Mouse (Mus musculus) heart, adult 2 months (tissue): ENCODE data around the gene Fastkd1. TPM values are rescaled to one million over a fixed set of nuclear protein-coding genes. Genes with fewer than 3 reads are reported as not detected.

Experiments
- DNase-seq, 2 experiments: peaks; one replicate each; pipeline ENCODE4 v3.0.0; 2021
- H3K27ac ChIP-seq: fragments of 200-600 bp; 2 replicates; pipeline ENCODE4 v1.8.1; 2022
- H3K27me3 ChIP-seq: fragments of 200-500 bp; 2 replicates; pipeline ENCODE4 v1.6.1; 2012; ENCODE audit warnings: mild to moderate bottlenecking, low read length, inconsistent platforms, mixed read lengths; ENCODE audit not compliant: control insufficient read depth, insufficient read depth
- H3K36me3 ChIP-seq: fragments of 200-500 bp; 2 replicates; pipeline ENCODE4 v1.6.1; 2012; ENCODE audit warnings: low read length, inconsistent platforms; ENCODE audit not compliant: control insufficient read depth, insufficient read depth
- H3K4me1 ChIP-seq: fragments of 200-500 bp; 2 replicates; pipeline ENCODE4 v1.6.1; 2011; ENCODE audit warnings: low read length; ENCODE audit not compliant: control insufficient read depth, insufficient read depth
- H3K4me3 ChIP-seq: fragments of 200-600 bp; 2 replicates; pipeline ENCODE4 v1.8.1; 2022
- H3K79me2 ChIP-seq: fragments of 200-500 bp; replicated peaks from 2 replicates; pipeline ENCODE4 v1.6.1; 2012; ENCODE audit warnings: mild to moderate bottlenecking, inconsistent platforms, low read length, moderate library complexity, mixed read lengths; ENCODE audit not compliant: control insufficient read depth, insufficient read depth
- H3K9ac ChIP-seq: fragments of 200-500 bp; 2 replicates; pipeline ENCODE4 v1.6.1; 2012; ENCODE audit warnings: low read depth, mild to moderate bottlenecking, control low read depth, inconsistent platforms, low read length, mixed read lengths
- CTCF ChIP-seq: fragments of 200-600 bp; IDR thresholded peaks from 2 replicates; pipeline ENCODE4 v1.8.1; 2022; ENCODE audit warnings: antibody characterized with exemption, mild to moderate bottlenecking, moderate library complexity
- EP300 ChIP-seq: fragments of 200-500 bp; IDR thresholded peaks from 2 replicates; pipeline ENCODE4 v1.6.1; 2011; ENCODE audit warnings: low read depth, low read length, control low read depth; ENCODE audit not compliant: insufficient read depth
- POLR2A ChIP-seq: fragments of 200-500 bp; IDR thresholded peaks from 2 replicates; pipeline ENCODE4 v1.6.1; 2011; ENCODE audit warnings: mild to moderate bottlenecking, low read depth, low read length, control low read depth; ENCODE audit not compliant: insufficient read depth
- WGBS: fragments of 180-500 bp; shearing (Covaris S2); methylation state at CpG from one replicate; pipeline ENCODE4 v1.1.7; 2018; 5-methylcytosine and 5-hydroxymethylcytosine counted together
- intact Hi-C: fragments of 180-260 bp; cut with DNase I; formaldehyde crosslinking; loops from one replicate; pipeline ENCODE4 v1.15.1; 2025
- polyA plus RNA-seq: library from polyadenylated mRNA; depleted of rRNA; stranded (reverse); fragments of >200 nt; gene quantifications from 2 replicates; pipeline ENCODE4 v1.2.3, GENCODE M21; 2012
- total RNA-seq, 2 experiments: library from RNA; stranded (reverse); gene quantifications; 2 replicates each; pipeline ENCODE4 v1.2.3; 2021

Gene Fastkd1
- total and polyA plus RNA-seq, 3 experiments = 8.8 to 33.1 (median 27.1) TPM

- no peak for DNase-seq
- Histone ChIP-seq H3K36me3 (peaks cover 7% of the 10 kb centered on the region; the same call in 1 of the 2 replicates), H3K79me2 (no peaks in the 10 kb centered on the region; the same call in 1 of the 2 replicates), H3K27me3 (no peaks in the 10 kb centered on the region), H3K4me3 (peak within 1 kb of the TSS; percentile 73), H3K4me1 (no peaks in the 10 kb centered on the region; the same call in 1 of the 2 replicates), H3K27ac (peak within 1 kb of the TSS; percentile 94), H3K9ac (peak within 1 kb of the TSS; percentile 93)
- TF ChIP-seq EP300 (no peak), POLR2A (no peak), CTCF (no peak)
- intact Hi-C loops = loop anchor here (1.0 to 10.0 kb wide), 5 partner anchors 9 to 943 kb away; partner anchors contain the start of genes Ccdc173, Fastkd1, Gm26558 and Gorasp2
- WGBS = 5% methylated on average over 12 of the region's 12 CpGs
Measured at GRCm38 (mm10) chr2:69722273-69722649, 8.9 kb upstream of the Fastkd1 start, which contains the start of gene Ppig. TSS of gene Ppig (plus strand) at chr2:69722545.

DNA sequence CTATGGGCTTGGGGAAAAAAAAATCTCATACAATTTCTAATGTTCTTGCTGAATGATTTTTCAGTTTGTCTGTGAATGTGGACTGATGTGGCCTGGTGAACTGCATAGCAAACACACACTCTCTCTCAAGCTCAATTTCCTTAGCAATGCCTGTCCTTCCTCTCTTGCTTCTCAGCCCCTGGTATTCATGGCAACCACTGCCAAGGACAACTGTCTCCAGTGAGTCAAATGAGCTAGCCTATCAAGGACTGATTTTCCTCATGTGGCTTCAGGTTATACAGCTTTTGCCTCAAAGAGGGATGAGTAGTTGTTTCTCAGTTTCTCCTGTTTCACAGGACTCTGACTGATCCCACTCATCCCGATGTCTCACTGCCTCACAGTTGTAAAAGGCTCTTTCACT lies 5.8 kb upstream of the Fastkd1 start:
- Histone ChIP-seq H3K4me1 (no peaks in the 10 kb centered on the region; the same call in 1 of the 2 replicates), H3K4me3 (no peak overlapping the region), H3K27ac (no peak overlapping the region), H3K79me2 (no peaks in the 10 kb centered on the region), H3K9ac (no peak overlapping the region), H3K27me3 (no peaks in the 10 kb centered on the region), H3K36me3 (peaks cover 2% of the 10 kb centered on the region; the same call in 1 of the 2 replicates)
- intact Hi-C loops = no loop called here
- TF ChIP-seq CTCF (no peak), EP300 (no peak), POLR2A (no peak)
- 74% methylated on average over 1 of the region's 1 CpGs for WGBS
- no peak for DNase-seq

DNA sequence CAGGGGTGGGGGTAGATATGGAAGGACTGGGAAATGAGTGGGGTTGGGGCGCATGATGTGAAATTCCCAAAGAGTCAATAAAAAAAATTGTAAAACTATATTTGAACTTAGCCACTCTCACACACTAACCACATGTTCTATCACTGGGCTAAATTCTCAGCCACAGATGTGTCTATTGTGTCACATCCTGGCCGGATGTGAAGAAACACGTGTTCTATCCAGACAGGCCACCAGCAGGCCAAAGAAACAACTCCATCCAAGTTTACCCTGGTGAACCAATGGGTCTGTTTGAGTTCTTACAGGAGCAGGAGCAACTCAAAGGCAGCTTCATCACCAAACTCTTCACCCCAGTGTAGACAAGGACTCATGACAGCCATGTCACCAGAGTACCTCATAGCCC lies 3.2 kb upstream of the Fastkd1 start:
- intact Hi-C loops = no loop called here
- no peak overlapping the region for H3K9ac ChIP-seq
- 40% methylated on average over 3 of the region's 3 CpGs for WGBS

GRCm38 (mm10) chr2:69714126-69714525 lies 810 bp upstream of the Fastkd1 start:
- Histone ChIP-seq H3K4me3 (no peak overlapping the region), H3K9ac (no peak overlapping the region), H3K27ac (no peak overlapping the region), H3K4me1 (no peaks in the 10 kb centered on the region), H3K79me2 (no peaks in the 10 kb centered on the region), H3K27me3 (no peaks in the 10 kb centered on the region), H3K36me3 (no peaks in the 10 kb centered on the region)
- 80% methylated on average over 5 of the region's 5 CpGs for WGBS
- DNase-seq = no peak
- no peak for TF ChIP-seq EP300
- no peak for TF ChIP-seq POLR2A
- TF ChIP-seq CTCF = no peak
- intact Hi-C loops = loop anchor here (5.0 kb wide), 1 partner anchor 67 kb away; the partner anchor contains the start of gene Bbs5

More for the DNA sequence above, 3.2 kb upstream of the Fastkd1 start:
- Histone ChIP-seq H3K27me3 (no peaks in the 10 kb centered on the region), H3K4me1 (no peaks in the 10 kb centered on the region), H3K79me2 (no peaks in the 10 kb centered on the region), H3K36me3 (no peaks in the 10 kb centered on the region), H3K27ac (no peak overlapping the region), H3K4me3 (no peak overlapping the region)
- no peak for TF ChIP-seq EP300
- TF ChIP-seq POLR2A = no peak
- no peak for TF ChIP-seq CTCF
- no peak for DNase-seq

- H3K79me2 ChIP-seq = no peaks in the 10 kb centered on the region
- no peak for TF ChIP-seq POLR2A
- no peak for TF ChIP-seq CTCF
- TF ChIP-seq EP300 = no peak
- no peak overlapping the region for H3K9ac ChIP-seq
- no peaks in the 10 kb centered on the region for H3K36me3 ChIP-seq
- peak overlapping the region; percentile 99 for H3K4me3 ChIP-seq
- no peaks in the 10 kb centered on the region for H3K4me1 ChIP-seq
- 22% methylated on average over 4 of the region's 4 CpGs for WGBS
- no peak for DNase-seq
- intact Hi-C loops = loop anchor here (1.0 to 5.0 kb wide), 2 partner anchors 9 to 66 kb away; partner anchors contain the start of genes Bbs5 and Ppig
- no peaks in the 10 kb centered on the region for H3K27me3 ChIP-seq
- no peak overlapping the region; the same call in 1 of the 2 replicates for H3K27ac ChIP-seq
Measured at GRCm38 (mm10) chr2:69713626-69714014, 304 bp upstream of the Fastkd1 start.

DNA sequence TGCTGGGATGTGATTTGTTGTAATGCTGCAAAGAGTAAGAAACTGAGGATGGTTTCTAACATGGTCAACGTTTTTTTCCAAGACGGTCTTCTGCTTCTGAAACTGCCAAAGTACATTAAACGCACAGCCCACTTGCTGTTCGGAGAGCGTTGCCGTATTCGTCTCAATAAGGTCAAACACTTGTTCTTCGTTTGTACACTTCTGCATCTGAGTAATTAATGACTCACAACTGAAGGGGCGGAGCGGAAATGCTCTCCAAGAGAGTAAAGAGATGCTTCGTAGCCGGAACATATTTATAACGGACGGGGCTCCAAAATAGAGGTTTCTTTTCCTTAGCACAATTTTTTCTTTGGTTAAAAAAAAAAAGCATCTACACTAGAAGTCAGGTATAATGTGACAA lies 1.1 kb downstream of the Fastkd1 start:
- H3K27me3 ChIP-seq = no peaks in the 10 kb centered on the region
- intact Hi-C loops = loop anchor here (5.0 kb wide), 1 partner anchor 65 kb away; the partner anchor contains the start of gene Bbs5
- no peaks in the 10 kb centered on the region for H3K4me1 ChIP-seq
- peak overlapping the region; percentile 99 for H3K4me3 ChIP-seq
- TF ChIP-seq EP300 (no peak), POLR2A (no peak), CTCF (no peak)
- WGBS = 75% methylated on average over 14 of the region's 14 CpGs
- no peak overlapping the region; the same call in 1 of the 2 replicates for H3K27ac ChIP-seq
- DNase-seq = no peak
- H3K9ac ChIP-seq = no peak overlapping the region
- H3K79me2 ChIP-seq = no peaks in the 10 kb centered on the region
- H3K36me3 ChIP-seq = no peaks in the 10 kb centered on the region
